Mouse (Mus musculus) forebrain, embryonic 10.5 days (tissue): ENCODE measurements around the gene Pacs1. TPM values are rescaled to one million over a fixed set of nuclear protein-coding genes. Genes with fewer than 3 reads are reported as not detected.
"Not testable (repeated sequence)": the region's sequence is repeated elsewhere in the genome, so short reads cannot be mapped to it uniquely, and the experiment has no call there.

Experiments
- DNase-seq: peaks from one replicate; pipeline ENCODE4 v3.0.0-alpha.2; 2017; ENCODE audit warnings: low spot score; ENCODE audit errors: extremely low spot score
- H3K27ac ChIP-seq: fragments of 300-500 bp; sonication (generic); 2 replicates; pipeline ENCODE4 v1.5.1; 2016; ENCODE audit warnings: mild to moderate bottlenecking
- H3K27me3 ChIP-seq: fragments of 300-500 bp; sonication (generic); 2 replicates; pipeline ENCODE4 v1.6.1; 2016; ENCODE audit warnings: mild to moderate bottlenecking; ENCODE audit not compliant: poor library complexity, severe bottlenecking
- H3K36me3 ChIP-seq: fragments of 300-500 bp; sonication (generic); replicated peaks from 2 replicates; pipeline ENCODE4 v1.6.1; 2016; ENCODE audit warnings: mild to moderate bottlenecking, moderate library complexity
- H3K4me1 ChIP-seq: fragments of 300-500 bp; sonication (generic); 2 replicates; pipeline ENCODE4 v1.6.1; 2016
- H3K4me3 ChIP-seq: fragments of 300-500 bp; sonication (generic); 2 replicates; pipeline ENCODE4 v1.5.1; 2016; ENCODE audit warnings: mild to moderate bottlenecking, moderate library complexity
- H3K9me3 ChIP-seq: fragments of 300-500 bp; sonication (generic); 2 replicates; pipeline ENCODE4 v1.6.1; 2016; ENCODE audit warnings: mild to moderate bottlenecking, moderate library complexity
- WGBS: fragments of 180-500 bp; shearing (Covaris S2); methylation state at CpG from one replicate; pipeline ENCODE4 v1.1.7; 2016; 5-methylcytosine and 5-hydroxymethylcytosine counted together
- polyA plus RNA-seq: library from polyadenylated mRNA; unstranded; fragments of >200 nt; fragmentation: Nextera tagmentation; extraction: Ambion mirVana; gene quantifications from 2 replicates; pipeline ENCODE4 v1.2.1, GENCODE M21; 2016

Gene Pacs1
- polyA plus RNA-seq, 1 experiment from 2014 or later: 21.3 TPM

GRCm38 (mm10) chr19:5187439-5187838, 85.5 kb downstream of the Pacs1 start:
- 0 out of 2 replicates have a peak, but pooled peaks cover 6% of the 10 kb centered on the region for H3K36me3 ChIP-seq
- peaks cover 14% of the 10 kb centered on the region; the same call in 1 of the 2 replicates for H3K9me3 ChIP-seq
- no peak for DNase-seq
- H3K27me3 ChIP-seq: no peaks in the 10 kb centered on the region
- WGBS: 91% methylated on average over 2 of the region's 2 CpGs
- no peak overlapping the region for H3K27ac ChIP-seq
- H3K4me3 ChIP-seq: no peak overlapping the region
- peaks cover 12% of the 10 kb centered on the region for H3K4me1 ChIP-seq

- H3K4me3 ChIP-seq: no peak overlapping the region
- WGBS: 81% methylated on average over 2 of the region's 2 CpGs
- H3K27ac ChIP-seq: no peak overlapping the region
- 0 out of 2 replicates have a peak, but pooled peaks cover 5% of the 10 kb centered on the region for H3K4me1 ChIP-seq
- peaks cover 14% of the 10 kb centered on the region; the same call in 1 of the 2 replicates for H3K9me3 ChIP-seq
- DNase-seq: no peak
- no peaks in the 10 kb centered on the region for H3K27me3 ChIP-seq
- H3K36me3 ChIP-seq: 0 out of 2 replicates have a peak, but pooled peaks cover 6% of the 10 kb centered on the region
Measured at GRCm38 (mm10) chr19:5181926-5182325, 91.0 kb downstream of the Pacs1 start.

GRCm38 (mm10) chr19:5178631-5179030, 94.3 kb downstream of the Pacs1 start:
- Histone ChIP-seq H3K9me3 (no peaks in the 10 kb centered on the region), H3K27me3 (no peaks in the 10 kb centered on the region), H3K36me3 (no peaks in the 10 kb centered on the region), H3K4me3 (no peak overlapping the region), H3K27ac (no peak overlapping the region), H3K4me1 (0 out of 2 replicates have a peak, but pooled peaks cover 5% of the 10 kb centered on the region)
- DNase-seq: no peak
- WGBS: 79% methylated on average over 5 of the region's 5 CpGs

- Histone ChIP-seq H3K4me1 (no peaks in the 10 kb centered on the region), H3K4me3 (no peak overlapping the region), H3K27me3 (no peaks in the 10 kb centered on the region), H3K27ac (no peak overlapping the region), H3K9me3 (no peaks in the 10 kb centered on the region), H3K36me3 (peaks cover 7% of the 10 kb centered on the region)
- no peak for DNase-seq
- WGBS: 81% methylated on average over 1 of the region's 1 CpGs
Measured at GRCm38 (mm10) chr19:5170430-5170829, 102.5 kb downstream of the Pacs1 start.

- Histone ChIP-seq H3K9me3 (no peaks in the 10 kb centered on the region), H3K4me3 (no peak overlapping the region), H3K27me3 (no peaks in the 10 kb centered on the region), H3K4me1 (no peaks in the 10 kb centered on the region), H3K36me3 (peaks cover 12% of the 10 kb centered on the region), H3K27ac (no peak overlapping the region)
- no peak for DNase-seq
- WGBS: 86% methylated on average over 4 of the region's 4 CpGs
Measured at GRCm38 (mm10) chr19:5167477-5167876, 105.4 kb downstream of the Pacs1 start.

GRCm38 (mm10) chr19:5164380-5164779, 108.5 kb downstream of the Pacs1 start:
- DNase-seq: no peak
- WGBS: 61% methylated on average over 2 of the region's 2 CpGs

GRCm38 (mm10) chr19:5161913-5162312, 111.0 kb downstream of the Pacs1 start:
- no peak for DNase-seq
- H3K4me1 ChIP-seq: no peaks in the 10 kb centered on the region

More at GRCm38 (mm10) chr19:5164380-5164779, 108.5 kb downstream of the Pacs1 start:
- H3K4me3 ChIP-seq: no peak overlapping the region
- H3K27ac ChIP-seq: no peak overlapping the region
- H3K36me3 ChIP-seq: peaks cover 19% of the 10 kb centered on the region
- H3K9me3 ChIP-seq: no peaks in the 10 kb centered on the region
- H3K27me3 ChIP-seq: no peaks in the 10 kb centered on the region
- no peaks in the 10 kb centered on the region for H3K4me1 ChIP-seq

GRCm38 (mm10) chr19:5152261-5152660, 120.7 kb downstream of the Pacs1 start:
- no peaks in the 10 kb centered on the region for H3K27me3 ChIP-seq
- H3K4me3 ChIP-seq: no peak overlapping the region
- H3K27ac ChIP-seq: no peak overlapping the region
- 90% methylated on average over 6 of the region's 6 CpGs for WGBS
- H3K4me1 ChIP-seq: no peaks in the 10 kb centered on the region
- no peaks in the 10 kb centered on the region for H3K9me3 ChIP-seq
- peaks cover 39% of the 10 kb centered on the region for H3K36me3 ChIP-seq
- DNase-seq: no peak

More at GRCm38 (mm10) chr19:5161913-5162312, 111.0 kb downstream of the Pacs1 start:
- 94% methylated on average over 3 of the region's 3 CpGs for WGBS
- Histone ChIP-seq H3K27me3 (no peaks in the 10 kb centered on the region), H3K36me3 (peaks cover 19% of the 10 kb centered on the region), H3K4me3 (no peak overlapping the region), H3K27ac (no peak overlapping the region), H3K9me3 (no peaks in the 10 kb centered on the region)

GRCm38 (mm10) chr19:5151741-5152140, 121.2 kb downstream of the Pacs1 start:
- Histone ChIP-seq H3K36me3 (peaks cover 39% of the 10 kb centered on the region), H3K4me3 (no peak overlapping the region), H3K27me3 (no peaks in the 10 kb centered on the region), H3K4me1 (no peaks in the 10 kb centered on the region), H3K9me3 (no peaks in the 10 kb centered on the region), H3K27ac (no peak overlapping the region)
- WGBS: 89% methylated on average over 5 of the region's 5 CpGs
- no peak for DNase-seq

- Histone ChIP-seq H3K9me3 (no peaks in the 10 kb centered on the region), H3K27me3 (no peaks in the 10 kb centered on the region), H3K4me1 (no peaks in the 10 kb centered on the region), H3K4me3 (no peak overlapping the region), H3K27ac (no peak overlapping the region), H3K36me3 (peaks cover 39% of the 10 kb centered on the region)
- WGBS: 43% methylated on average over 3 of the region's 3 CpGs
- DNase-seq: peak; percentile 49
Measured at GRCm38 (mm10) chr19:5151331-5151730, 121.6 kb downstream of the Pacs1 start.

GRCm38 (mm10) chr19:5150358-5150757, 122.6 kb downstream of the Pacs1 start:
- no peak overlapping the region for H3K4me3 ChIP-seq
- H3K4me1 ChIP-seq: no peaks in the 10 kb centered on the region
- H3K9me3 ChIP-seq: no peaks in the 10 kb centered on the region
- DNase-seq: no peak
- WGBS: 89% methylated on average over 6 of the region's 6 CpGs
- no peak overlapping the region for H3K27ac ChIP-seq
- H3K27me3 ChIP-seq: no peaks in the 10 kb centered on the region
- H3K36me3 ChIP-seq: peaks cover 30% of the 10 kb centered on the region

- not testable (repeated sequence) for H3K27me3 ChIP-seq, DNase-seq, H3K4me3 ChIP-seq, H3K9me3 ChIP-seq, H3K27ac ChIP-seq, H3K4me1 ChIP-seq
- whole genome bisulfite sequencing: 88% methylated on average over 6 of the region's 6 CpGs
- peaks cover 38% of the 10 kb centered on the region for H3K36me3 ChIP-seq
Measured at GRCm38 (mm10) chr19:5149041-5149440, 123.9 kb downstream of the Pacs1 start.

- peak; percentile 41 for DNase-seq
- H3K9me3 ChIP-seq: no peaks in the 10 kb centered on the region
- H3K36me3 ChIP-seq: peaks cover 59% of the 10 kb centered on the region
- WGBS: 10% methylated on average over 2 of the region's 2 CpGs
- no peaks in the 10 kb centered on the region for H3K27me3 ChIP-seq
- H3K27ac ChIP-seq: no peak overlapping the region
- no peaks in the 10 kb centered on the region for H3K4me1 ChIP-seq
- no peak overlapping the region for H3K4me3 ChIP-seq
Measured at GRCm38 (mm10) chr19:5139640-5140039, 133.3 kb downstream of the Pacs1 start.

- 84% methylated on average over 4 of the region's 4 CpGs for WGBS
- peaks cover 24% of the 10 kb centered on the region for H3K36me3 ChIP-seq
- H3K27me3 ChIP-seq: no peaks in the 10 kb centered on the region
- DNase-seq: no peak
- H3K9me3 ChIP-seq: no peaks in the 10 kb centered on the region
- no peak overlapping the region for H3K27ac ChIP-seq
- H3K4me1 ChIP-seq: peaks cover 8% of the 10 kb centered on the region; the same call in 1 of the 2 replicates
- H3K4me3 ChIP-seq: no peak overlapping the region
Measured at GRCm38 (mm10) chr19:5131237-5131636, 141.7 kb downstream of the Pacs1 start.
